In the genomic region with DNA sequence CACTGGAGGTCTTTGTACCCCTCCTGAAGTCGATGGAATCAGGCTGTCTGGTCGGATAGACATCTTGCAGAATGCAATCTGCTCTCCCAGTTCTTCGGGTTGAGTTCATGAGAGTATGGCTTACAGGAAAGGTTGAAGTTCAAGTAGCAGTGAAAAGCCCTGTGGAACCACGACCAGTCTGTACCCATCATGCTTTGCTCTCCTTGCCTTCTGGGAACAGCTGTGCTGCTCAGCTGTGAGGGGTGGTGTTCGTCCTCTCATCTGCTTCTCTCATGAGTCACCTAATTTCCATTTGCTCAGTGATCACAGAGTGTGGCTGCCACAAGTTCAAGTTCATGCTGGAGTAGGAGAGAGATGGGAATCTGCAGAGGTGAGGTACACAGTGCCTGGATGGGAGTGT, we compare ENCODE assay signal across 15 mouse cellular contexts.
DNase-seq lines count a peak whose midpoint lies in the region; ATAC-seq and TF ChIP-seq lines count a peak whose summit lies in the region.
"Had no signal": no experiment of that assay in that cellular context is flagged by ENCODE, and none has a peak within 500 bp of the region (broad histone marks: within the 10 kb centered on the region; RNA-seq: fewer than 3 reads in every experiment).

No protein-coding gene starts in this region.

- no peaks in the 10 kb centered on the region for H3K9me3 ChIP-seq in neural tube, embryonic 11.5 days (ENCODE audit: control insufficient read depth, low read length)
- H3K9me3 ChIP-seq: embryonic facial prominence, embryonic 12.5 days; heart, embryonic 15.5 days had no signal

- H3K36me3 ChIP-seq in kidney, adult 2 months (ENCODE audit: control insufficient read depth, insufficient read depth, low read length): no peaks in the 10 kb centered on the region
- no peaks in the 10 kb centered on the region for H3K36me3 ChIP-seq in neural tube, embryonic 11.5 days (ENCODE audit: control insufficient read depth, insufficient read depth, low read length)
- H3K36me3 ChIP-seq in thymus, adult 2 months (ENCODE audit: control insufficient read depth, insufficient read depth, low read length): no peaks in the 10 kb centered on the region
- H3K36me3 ChIP-seq: embryonic facial prominence, embryonic 12.5 days; G1E; heart, embryonic 15.5 days had no signal

- WGBS in kidney, adult 2 months: 31% methylated on average over 5 of the region's 5 CpGs
- WGBS in neural tube, embryonic 11.5 days: 65% methylated on average over 5 of the region's 5 CpGs
- 72% methylated on average over 5 of the region's 5 CpGs for WGBS in thymus, adult 2 months

- no peak overlapping the region for H3K4me2 ChIP-seq in neural tube, embryonic 11.5 days (ENCODE audit: low read depth)
- H3K4me2 ChIP-seq: embryonic facial prominence, embryonic 12.5 days; heart, embryonic 15.5 days had no signal

- no peak for TF ChIP-seq CTCF in kidney, adult 2 months (conservative IDR thresholded peaks at IDR 0.05; ENCODE audit: insufficient read depth, insufficient read length, low read depth, low read length)
- TF ChIP-seq CTCF in thymus, adult 2 months (IDR thresholded peaks at IDR 0.05; ENCODE audit: borderline replicate concordance, control insufficient read depth, extremely low read depth, insufficient read depth, low read length, poor library complexity): no peak

- 0 out of 2 replicates have a peak, but pooled peaks have one; percentile 33 for ATAC-seq in neural tube, embryonic 11.5 days (ENCODE audit: insufficient read depth, low FRiP score, low TSS enrichment)
- ATAC-seq: activated CD4-positive, CD25-positive, alpha-beta regulatory T cell, adult 4 months had no signal

- no peak overlapping the region for H3K9ac ChIP-seq in neural tube, embryonic 11.5 days (ENCODE audit: low read length)
- H3K9ac ChIP-seq: embryonic facial prominence, embryonic 12.5 days; heart, embryonic 15.5 days; liver, embryonic 14.5 days had no signal

- peak; percentile 37 for DNase-seq in embryo, embryonic 11 days
- no peak for DNase-seq in embryo, embryonic 10 days (ENCODE audit: low spot score)
- peak; percentile 22 for DNase-seq in kidney, adult 2 months
- DNase-seq in kidney, adult 18-20 months: no peak
- no peak for DNase-seq in neural tube, embryonic 11.5 days (ENCODE audit: low spot score)
- DNase-seq in neural tube, embryonic 10.5 days (ENCODE audit: extremely low spot score, low spot score): no peak
- no peak for DNase-seq in ovary, postnatal 36 days (ENCODE audit: low spot score)
- DNase-seq in thymus, adult 2 months: no peak
- DNase-seq: cerebellum, adult 2 months had no signal

- H3K27me3 ChIP-seq in kidney, adult 2 months (replicated peaks; ENCODE audit: control insufficient read depth, insufficient read depth, low read length): no peaks in the 10 kb centered on the region
- H3K27me3 ChIP-seq in neural tube, embryonic 11.5 days (ENCODE audit: control insufficient read depth, insufficient read depth, low read length): no peaks in the 10 kb centered on the region
- H3K27me3 ChIP-seq in thymus, adult 2 months (ENCODE audit: control insufficient read depth, insufficient read depth, low read length): no peaks in the 10 kb centered on the region
- H3K27me3 ChIP-seq: embryonic facial prominence, embryonic 12.5 days; heart, embryonic 15.5 days had no signal

- no peak overlapping the region for H3K4me3 ChIP-seq in kidney, adult 2 months (ENCODE audit: insufficient read depth, low read depth, low read length)
- no peak overlapping the region for H3K4me3 ChIP-seq in neural tube, embryonic 11.5 days (ENCODE audit: low read depth, low read length)
- H3K4me3 ChIP-seq in thymus, adult 2 months (ENCODE audit: control insufficient read depth, insufficient read depth, low read length): no peak overlapping the region
- H3K4me3 ChIP-seq: embryonic facial prominence, embryonic 12.5 days; heart, embryonic 15.5 days had no signal

- no peak overlapping the region for H3K27ac ChIP-seq in kidney, adult 2 months (ENCODE audit: insufficient read depth, low read depth, low read length)
- no peak overlapping the region for H3K27ac ChIP-seq in neural tube, embryonic 11.5 days (ENCODE audit: low read depth, low read length)
- H3K27ac ChIP-seq in thymus, adult 2 months (ENCODE audit: control insufficient read depth, insufficient read depth, low read length): no peak overlapping the region
- H3K27ac ChIP-seq: embryonic facial prominence, embryonic 12.5 days; heart, embryonic 15.5 days; liver, embryonic 14.5 days; macrophage had no signal

- peaks cover 6% of the 10 kb centered on the region; the same call in 1 of the 2 replicates for H3K4me1 ChIP-seq in kidney, adult 2 months (ENCODE audit: control insufficient read depth, insufficient read depth, low read length)
- peaks cover 16% of the 10 kb centered on the region for H3K4me1 ChIP-seq in neural tube, embryonic 11.5 days (ENCODE audit: control insufficient read depth, insufficient read depth, low read length)
- H3K4me1 ChIP-seq in thymus, adult 2 months (replicated peaks; ENCODE audit: control insufficient read depth, insufficient read depth, low read length): no peaks in the 10 kb centered on the region

- TF ChIP-seq POLR2A in kidney, adult 2 months (IDR thresholded peaks at IDR 0.05; ENCODE audit: low read depth, low read length): no peak
- TF ChIP-seq POLR2A in thymus, adult 2 months (IDR thresholded peaks at IDR 0.05; ENCODE audit: control insufficient read depth, extremely low read depth, insufficient read depth, low read length, poor library complexity): no peak

Comparison
In these comparisons a context has a peak if more than half of its experiments do, and no peak if none do; other contexts are left out.
1. DNase-seq: peak in embryo, embryonic 11 days (single experiment) and kidney, adult 2 months (single experiment); none in embryo, embryonic 10 days (single experiment), kidney, adult 18-20 months (single experiment), neural tube, embryonic 11.5 days (single experiment), neural tube, embryonic 10.5 days (single experiment), ovary, postnatal 36 days (single experiment) and thymus, adult 2 months (single experiment).